Mouse (Mus musculus) R1 (cell line): ENCODE data around the gene Chmp5.

Source experiments
- DNase-seq: peaks from one replicate; pipeline ENCODE4 v3.0.0-alpha.2; 2018; ENCODE audit warnings: low read depth, low spot score

The Chmp5 gene

GRCm38 (mm10) chr4:41013351-41013750, 65.1 kb downstream of the Chmp5 start:
- no peak for DNase-seq
